Mouse (Mus musculus): ENCODE measurements around the gene Cpm. TPM values are rescaled to one million over a fixed set of nuclear protein-coding genes. Genes with fewer than 3 reads are reported as not detected.

Cpm gene
- polyA plus RNA-seq, 1 experiment from 2014 or later, result 2.7 TPM

DNA sequence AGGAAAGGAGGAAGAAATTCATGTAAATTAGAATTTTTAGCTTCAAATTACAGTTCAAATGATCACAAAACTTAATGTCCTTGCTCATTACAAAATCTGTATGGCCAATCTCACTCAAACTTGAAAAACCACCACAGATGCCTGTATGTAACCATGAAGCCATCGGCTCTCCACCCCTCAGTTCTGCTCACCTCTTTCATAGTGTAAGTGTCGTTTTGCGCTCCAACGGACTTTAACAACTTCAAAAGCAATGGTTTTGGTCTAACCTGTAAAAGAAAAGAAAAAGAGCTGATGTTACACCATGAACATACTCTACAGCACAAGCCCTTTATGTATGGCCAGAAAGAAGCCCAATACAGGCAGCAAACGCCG lies 75.7 kb downstream of the Cpm start:
- Histone ChIP-seq H3K27ac (ENCODE audit: low read depth, low read length) (no peak overlapping the region), H3K4me3 (ENCODE audit: low read length) (no peak overlapping the region), H3K4me2 (ENCODE audit: low read length) (no peak overlapping the region), H3K27me3 (replicated peaks; ENCODE audit: control insufficient read depth, insufficient read depth, low read length) (no peaks in the 10 kb centered on the region), H3K9ac (ENCODE audit: low read depth, low read length) (no peak overlapping the region), H3K4me1 (ENCODE audit: control insufficient read depth, insufficient read depth, low read depth, low read length) (peaks cover 17% of the 10 kb centered on the region), H3K36me3 (ENCODE audit: control insufficient read depth, insufficient read depth, low read length) (peaks cover 19% of the 10 kb centered on the region), H3K9me3 (ENCODE audit: control insufficient read depth, low read length) (no peaks in the 10 kb centered on the region)
- 94% methylated on average over 6 of the region's 6 CpGs for WGBS
- ATAC-seq, result no peak

GRCm38 (mm10) chr10:117705806-117706205 lies 76.5 kb downstream of the Cpm start:
- no peak overlapping the region for H3K9ac ChIP-seq (ENCODE audit: low read depth, low read length)
- H3K36me3 ChIP-seq (ENCODE audit: control insufficient read depth, insufficient read depth, low read length), result peaks cover 16% of the 10 kb centered on the region
- no peak overlapping the region for H3K27ac ChIP-seq (ENCODE audit: low read depth, low read length)
- H3K4me1 ChIP-seq (ENCODE audit: control insufficient read depth, insufficient read depth, low read depth, low read length), result peaks cover 17% of the 10 kb centered on the region
- no peaks in the 10 kb centered on the region for H3K27me3 ChIP-seq (replicated peaks; ENCODE audit: control insufficient read depth, insufficient read depth, low read length)
- no peak overlapping the region for H3K4me2 ChIP-seq (ENCODE audit: low read length)
- no peaks in the 10 kb centered on the region for H3K9me3 ChIP-seq (ENCODE audit: control insufficient read depth, low read length)
- no peak overlapping the region for H3K4me3 ChIP-seq (ENCODE audit: low read length)
- no peak for ATAC-seq

DNA sequence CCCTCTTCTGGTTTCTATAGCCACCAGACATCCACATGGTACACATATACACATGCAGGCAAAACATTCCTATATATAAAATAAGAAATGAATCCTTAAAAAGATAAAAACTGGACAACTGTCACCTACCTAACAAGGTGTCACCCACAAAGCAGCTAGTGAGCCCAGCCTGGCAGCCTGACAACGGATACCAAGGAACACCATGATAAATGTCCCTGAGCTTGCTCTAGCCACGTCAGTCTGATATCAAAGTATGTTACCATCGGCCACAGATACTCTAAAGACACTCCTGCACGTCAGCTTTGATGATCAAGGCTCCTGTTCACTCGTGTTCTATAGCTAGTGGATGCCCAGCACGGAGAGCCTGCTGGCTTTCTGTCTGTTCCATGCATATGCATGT lies 77.1 kb downstream of the Cpm start:
- 80% methylated on average over 6 of the region's 6 CpGs for WGBS
- Histone ChIP-seq H3K9ac (ENCODE audit: low read depth, low read length) (no peak overlapping the region), H3K36me3 (ENCODE audit: control insufficient read depth, insufficient read depth, low read length) (peaks cover 13% of the 10 kb centered on the region), H3K9me3 (ENCODE audit: control insufficient read depth, low read length) (no peaks in the 10 kb centered on the region), H3K27me3 (replicated peaks; ENCODE audit: control insufficient read depth, insufficient read depth, low read length) (no peaks in the 10 kb centered on the region), H3K4me1 (ENCODE audit: control insufficient read depth, insufficient read depth, low read depth, low read length) (peaks cover 21% of the 10 kb centered on the region), H3K4me3 (ENCODE audit: low read length) (no peak overlapping the region), H3K4me2 (ENCODE audit: low read length) (no peak overlapping the region), H3K27ac (ENCODE audit: low read depth, low read length) (no peak overlapping the region)
- no peak for ATAC-seq

- 92% methylated on average over 2 of the region's 2 CpGs for WGBS
- Histone ChIP-seq H3K4me2 (ENCODE audit: low read length) (no peak overlapping the region), H3K9ac (ENCODE audit: low read depth, low read length) (no peak overlapping the region), H3K27me3 (replicated peaks; ENCODE audit: control insufficient read depth, insufficient read depth, low read length) (no peaks in the 10 kb centered on the region), H3K27ac (ENCODE audit: low read depth, low read length) (no peak overlapping the region), H3K4me1 (ENCODE audit: control insufficient read depth, insufficient read depth, low read depth, low read length) (peaks cover 22% of the 10 kb centered on the region), H3K4me3 (ENCODE audit: low read length) (no peak overlapping the region), H3K9me3 (ENCODE audit: control insufficient read depth, low read length) (no peaks in the 10 kb centered on the region), H3K36me3 (ENCODE audit: control insufficient read depth, insufficient read depth, low read length) (peaks cover 10% of the 10 kb centered on the region)
- no peak for ATAC-seq
Observed at GRCm38 (mm10) chr10:117707114-117707838, 78.0 kb downstream of the Cpm start.

DNA sequence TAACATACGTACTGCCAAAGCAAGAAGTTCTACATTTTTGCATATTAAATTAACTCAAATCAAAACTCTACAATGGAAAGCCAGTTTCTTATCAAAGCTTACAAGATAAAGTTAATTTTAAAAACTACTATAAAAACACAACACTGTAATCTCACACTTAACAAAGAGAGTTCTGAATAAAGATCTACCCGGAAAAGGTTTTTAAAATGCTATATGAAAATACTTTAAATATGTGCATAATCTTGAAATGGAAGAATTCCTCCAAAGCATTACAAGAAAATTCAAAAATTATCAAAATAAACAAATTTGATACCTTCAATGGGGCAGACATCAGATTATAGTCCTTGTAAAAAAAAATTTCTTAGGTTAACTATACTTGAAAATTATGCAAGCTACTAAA lies 79.1 kb downstream of the Cpm start:
- H3K4me2 ChIP-seq (ENCODE audit: low read length), result no peak overlapping the region; the same call in 1 of the 2 replicates
- H3K4me3 ChIP-seq (ENCODE audit: low read length), result no peak overlapping the region
- no peaks in the 10 kb centered on the region for H3K27me3 ChIP-seq (replicated peaks; ENCODE audit: control insufficient read depth, insufficient read depth, low read length)
- H3K27ac ChIP-seq (ENCODE audit: low read depth, low read length), result no peak overlapping the region
- no peaks in the 10 kb centered on the region for H3K9me3 ChIP-seq (ENCODE audit: control insufficient read depth, low read length)
- H3K36me3 ChIP-seq (ENCODE audit: control insufficient read depth, insufficient read depth, low read length), result peaks cover 6% of the 10 kb centered on the region; the same call in 1 of the 2 replicates
- WGBS, result 97% methylated on average over 2 of the region's 2 CpGs
- peaks cover 22% of the 10 kb centered on the region for H3K4me1 ChIP-seq (ENCODE audit: control insufficient read depth, insufficient read depth, low read depth, low read length)
- ATAC-seq, result no peak
- H3K9ac ChIP-seq (ENCODE audit: low read depth, low read length), result no peak overlapping the region

DNA sequence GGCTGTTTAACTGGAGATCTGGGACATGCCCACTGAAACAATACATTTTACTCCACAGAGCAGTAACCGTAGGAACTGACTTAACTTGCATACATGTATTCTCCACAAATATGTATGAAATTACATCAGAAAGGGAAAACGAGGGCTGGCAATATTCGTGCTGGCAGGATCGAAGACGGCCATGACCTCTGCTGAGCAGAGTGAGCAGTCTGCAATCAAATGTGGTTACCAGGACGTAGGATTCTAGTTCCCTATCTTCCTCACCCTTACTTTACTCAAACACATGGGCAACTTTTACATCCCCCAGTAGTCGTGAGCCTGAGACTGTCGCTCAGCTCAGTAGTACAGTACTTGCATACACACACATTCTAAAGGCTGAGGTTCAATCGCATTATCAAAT lies 79.6 kb downstream of the Cpm start:
- H3K27me3 ChIP-seq (replicated peaks; ENCODE audit: control insufficient read depth, insufficient read depth, low read length), result no peaks in the 10 kb centered on the region
- H3K9ac ChIP-seq (ENCODE audit: low read depth, low read length), result no peak overlapping the region
- ATAC-seq, result no peak
- H3K9me3 ChIP-seq (ENCODE audit: control insufficient read depth, low read length), result no peaks in the 10 kb centered on the region
- H3K27ac ChIP-seq (ENCODE audit: low read depth, low read length), result no peak overlapping the region
- H3K36me3 ChIP-seq (ENCODE audit: control insufficient read depth, insufficient read depth, low read length), result peaks cover 6% of the 10 kb centered on the region; the same call in 1 of the 2 replicates
- peaks cover 22% of the 10 kb centered on the region for H3K4me1 ChIP-seq (ENCODE audit: control insufficient read depth, insufficient read depth, low read depth, low read length)
- H3K4me3 ChIP-seq (ENCODE audit: low read length), result peak overlapping the region; percentile 96
- peak overlapping the region; percentile 76 for H3K4me2 ChIP-seq (ENCODE audit: low read length)
- WGBS, result 82% methylated on average over 9 of the region's 9 CpGs

DNA sequence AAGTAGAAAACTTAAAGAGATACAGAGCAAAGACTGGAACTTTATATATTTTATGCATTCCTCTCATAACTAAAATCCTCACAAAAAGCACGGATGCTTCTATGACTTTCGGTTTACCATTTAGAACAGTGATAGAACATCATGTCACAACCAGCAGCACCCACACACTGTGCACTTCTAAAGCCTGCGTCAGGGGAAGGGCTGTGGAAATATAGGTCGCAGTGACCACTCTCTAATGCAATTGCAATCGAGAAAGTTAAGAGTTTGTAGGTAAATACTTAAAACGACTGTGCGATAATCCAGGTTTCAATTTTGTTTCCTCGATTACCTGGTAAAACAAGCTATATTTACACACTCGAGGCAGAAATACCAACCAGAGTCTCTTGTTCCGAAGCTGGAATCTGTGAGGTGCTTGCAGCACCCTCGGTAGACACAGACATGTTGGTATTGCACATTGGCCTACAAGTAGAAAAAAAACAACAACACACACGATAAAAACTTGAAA lies 80.1 kb downstream of the Cpm start:
- H3K4me2 ChIP-seq (ENCODE audit: low read length), result peak overlapping the region; percentile 76
- no peaks in the 10 kb centered on the region for H3K9me3 ChIP-seq (ENCODE audit: control insufficient read depth, low read length)
- peak overlapping the region; percentile 100 for H3K9ac ChIP-seq (ENCODE audit: low read depth, low read length)
- peaks cover 4% of the 10 kb centered on the region; the same call in 1 of the 2 replicates for H3K36me3 ChIP-seq (ENCODE audit: control insufficient read depth, insufficient read depth, low read length)
- peak overlapping the region; percentile 100; the same call in 1 of the 2 replicates for H3K27ac ChIP-seq (ENCODE audit: low read depth, low read length)
- peak overlapping the region; percentile 96 for H3K4me3 ChIP-seq (ENCODE audit: low read length)
- H3K4me1 ChIP-seq (ENCODE audit: control insufficient read depth, insufficient read depth, low read depth, low read length), result peaks cover 22% of the 10 kb centered on the region
- 51% methylated on average over 12 of the region's 12 CpGs for WGBS
- ATAC-seq, result no peak
- no peaks in the 10 kb centered on the region for H3K27me3 ChIP-seq (replicated peaks; ENCODE audit: control insufficient read depth, insufficient read depth, low read length)

GRCm38 (mm10) chr10:117709930-117710603 lies 80.8 kb downstream of the Cpm start:
- H3K4me2 ChIP-seq (ENCODE audit: low read length), result peak overlapping the region; percentile 76
- ATAC-seq, result peak; percentile 72
- no peaks in the 10 kb centered on the region for H3K27me3 ChIP-seq (replicated peaks; ENCODE audit: control insufficient read depth, insufficient read depth, low read length)
- H3K9me3 ChIP-seq (ENCODE audit: control insufficient read depth, low read length), result no peaks in the 10 kb centered on the region
- H3K27ac ChIP-seq (ENCODE audit: low read depth, low read length), result peak overlapping the region; percentile 100
- peak overlapping the region; percentile 100 for H3K9ac ChIP-seq (ENCODE audit: low read depth, low read length)
- peaks cover 22% of the 10 kb centered on the region for H3K4me1 ChIP-seq (ENCODE audit: control insufficient read depth, insufficient read depth, low read depth, low read length)
- H3K4me3 ChIP-seq (ENCODE audit: low read length), result peak overlapping the region; percentile 96
- 0% methylated on average over 44 of the region's 71 CpGs for WGBS
- H3K36me3 ChIP-seq (ENCODE audit: control insufficient read depth, insufficient read depth, low read length), result 0 out of 2 replicates have a peak, but pooled peaks cover 1% of the 10 kb centered on the region

GRCm38 (mm10) chr10:117710604-117711141 lies 81.4 kb downstream of the Cpm start, which contains the start of gene Mdm2:
Gene Mdm2, minus strand, starts transcription at chr10:117710758.
- H3K27ac ChIP-seq (ENCODE audit: low read depth, low read length), result peak within 1 kb of the TSS; percentile 100
- H3K4me3 ChIP-seq (ENCODE audit: low read length), result peak within 1 kb of the TSS; percentile 96
- H3K9me3 ChIP-seq (ENCODE audit: control insufficient read depth, low read length), result no peaks in the 10 kb centered on the region
- WGBS, result under 1% methylated on average over 52 of the region's 52 CpGs
- ATAC-seq, result peak; percentile 94
- H3K9ac ChIP-seq (ENCODE audit: low read depth, low read length), result peak within 1 kb of the TSS; percentile 100
- peak within 1 kb of the TSS; percentile 76 for H3K4me2 ChIP-seq (ENCODE audit: low read length)
- H3K4me1 ChIP-seq (ENCODE audit: control insufficient read depth, insufficient read depth, low read depth, low read length), result peaks cover 22% of the 10 kb centered on the region
- no peaks in the 10 kb centered on the region for H3K36me3 ChIP-seq (ENCODE audit: control insufficient read depth, insufficient read depth, low read length)
- no peaks in the 10 kb centered on the region for H3K27me3 ChIP-seq (replicated peaks; ENCODE audit: control insufficient read depth, insufficient read depth, low read length)
